Mouse (Mus musculus): ENCODE measurements around the gene Zfp598. TPM values are rescaled to one million over a fixed set of nuclear protein-coding genes. Genes with fewer than 3 reads are reported as not detected.
A peak's percentile ranks its signal among the peaks of the same experiment; 100 is the strongest.

The Zfp598 gene
- total and polyA plus RNA-seq, 2 experiments from 2014 or later = 16.4 to 40.0 TPM

- no peak for TF ChIP-seq CTCF (IDR thresholded peaks at IDR 0.05)
- no peak for ATAC-seq (ENCODE audit: low FRiP score)
- peak overlapping the region; percentile 26; the same call in 1 of the 2 replicates for H3K27ac ChIP-seq (ENCODE audit: low read depth, low read length)
- no peak overlapping the region for H3K4me2 ChIP-seq (ENCODE audit: low read depth, low read length, poor library complexity, severe bottlenecking)
- DNase-seq (ENCODE audit: low spot score) = no peak
- no peak overlapping the region for H3K4me3 ChIP-seq (ENCODE audit: low read depth, low read length)
- peaks cover 34% of the 10 kb centered on the region for H3K36me3 ChIP-seq (ENCODE audit: insufficient read depth, low read length)
- no peaks in the 10 kb centered on the region for H3K27me3 ChIP-seq (ENCODE audit: insufficient read depth, low read length)
- 54% methylated on average over 7 of the region's 7 CpGs for WGBS
- H3K9me3 ChIP-seq (ENCODE audit: low read length) = no peaks in the 10 kb centered on the region
- peaks cover 4% of the 10 kb centered on the region; the same call in 1 of the 2 replicates for H3K4me1 ChIP-seq (ENCODE audit: insufficient read depth, low read length)
- peak overlapping the region; percentile 24; the same call in 1 of the 2 replicates for H3K9ac ChIP-seq (replicated peaks; ENCODE audit: low read length, poor library complexity, severe bottlenecking)
Measured at GRCm38 (mm10) chr17:24644030-24644715, 25.3 kb upstream of the Zfp598 start.

GRCm38 (mm10) chr17:24644875-24645721, 24.4 kb upstream of the Zfp598 start:
- no peaks in the 10 kb centered on the region for H3K27me3 ChIP-seq (ENCODE audit: insufficient read depth, low read length)
- H3K4me3 ChIP-seq (ENCODE audit: low read depth, low read length) = no peak overlapping the region
- peaks cover 4% of the 10 kb centered on the region; the same call in 1 of the 2 replicates for H3K4me1 ChIP-seq (ENCODE audit: insufficient read depth, low read length)
- no peak overlapping the region for H3K9ac ChIP-seq (replicated peaks; ENCODE audit: low read length, poor library complexity, severe bottlenecking)
- TF ChIP-seq CTCF (IDR thresholded peaks at IDR 0.05) = no peak
- 0 out of 2 replicates have a peak overlapping the region, but pooled peaks have one; percentile 26 for H3K27ac ChIP-seq (ENCODE audit: low read depth, low read length)
- peaks cover 24% of the 10 kb centered on the region for H3K36me3 ChIP-seq (ENCODE audit: insufficient read depth, low read length)
- no peak overlapping the region for H3K4me2 ChIP-seq (ENCODE audit: low read depth, low read length, poor library complexity, severe bottlenecking)
- DNase-seq (ENCODE audit: low spot score) (no peak), ATAC-seq (ENCODE audit: low FRiP score) (no peak)
- 87% methylated on average over 9 of the region's 9 CpGs for WGBS
- H3K9me3 ChIP-seq (ENCODE audit: low read length) = no peaks in the 10 kb centered on the region

- peaks cover 16% of the 10 kb centered on the region for H3K36me3 ChIP-seq (ENCODE audit: insufficient read depth, low read length)
- no peak for DNase-seq (ENCODE audit: low spot score)
- H3K27ac ChIP-seq (ENCODE audit: low read depth, low read length) = no peak overlapping the region
- no peak overlapping the region for H3K4me3 ChIP-seq (ENCODE audit: low read depth, low read length)
- no peak for ATAC-seq (ENCODE audit: low FRiP score)
- peaks cover 9% of the 10 kb centered on the region for H3K4me1 ChIP-seq (ENCODE audit: insufficient read depth, low read length)
- no peak for TF ChIP-seq CTCF (IDR thresholded peaks at IDR 0.05)
- no peak overlapping the region for H3K4me2 ChIP-seq (ENCODE audit: low read depth, low read length, poor library complexity, severe bottlenecking)
- no peaks in the 10 kb centered on the region for H3K9me3 ChIP-seq (ENCODE audit: low read length)
- no peaks in the 10 kb centered on the region for H3K27me3 ChIP-seq (ENCODE audit: insufficient read depth, low read length)
- 84% methylated on average over 3 of the region's 3 CpGs for WGBS
- no peak overlapping the region for H3K9ac ChIP-seq (replicated peaks; ENCODE audit: low read length, poor library complexity, severe bottlenecking)
Measured at GRCm38 (mm10) chr17:24645916-24646315, 23.6 kb upstream of the Zfp598 start.

- Histone ChIP-seq H3K9me3 (ENCODE audit: low read length) (no peaks in the 10 kb centered on the region), H3K9ac (replicated peaks; ENCODE audit: low read length, poor library complexity, severe bottlenecking) (no peak overlapping the region), H3K4me1 (ENCODE audit: insufficient read depth, low read length) (peaks cover 9% of the 10 kb centered on the region), H3K27ac (ENCODE audit: low read depth, low read length) (no peak overlapping the region), H3K27me3 (ENCODE audit: insufficient read depth, low read length) (no peaks in the 10 kb centered on the region), H3K4me3 (ENCODE audit: low read depth, low read length) (no peak overlapping the region), H3K36me3 (ENCODE audit: insufficient read depth, low read length) (peaks cover 15% of the 10 kb centered on the region), H3K4me2 (ENCODE audit: low read depth, low read length, poor library complexity, severe bottlenecking) (no peak overlapping the region)
- no peak for TF ChIP-seq CTCF (IDR thresholded peaks at IDR 0.05)
- ATAC-seq (ENCODE audit: low FRiP score) = no peak
- 80% methylated on average over 4 of the region's 4 CpGs for WGBS
- no peak for DNase-seq (ENCODE audit: low spot score)
Measured at GRCm38 (mm10) chr17:24646381-24646780, 23.1 kb upstream of the Zfp598 start.

GRCm38 (mm10) chr17:24647493-24647892, 22.0 kb upstream of the Zfp598 start:
- DNase-seq (ENCODE audit: low spot score) (no peak), ATAC-seq (ENCODE audit: low FRiP score) (no peak)
- Histone ChIP-seq H3K4me2 (ENCODE audit: low read depth, low read length, poor library complexity, severe bottlenecking) (no peak overlapping the region), H3K4me3 (ENCODE audit: low read depth, low read length) (no peak overlapping the region), H3K9ac (replicated peaks; ENCODE audit: low read length, poor library complexity, severe bottlenecking) (no peak overlapping the region), H3K27ac (ENCODE audit: low read depth, low read length) (no peak overlapping the region), H3K9me3 (ENCODE audit: low read length) (no peaks in the 10 kb centered on the region), H3K4me1 (ENCODE audit: insufficient read depth, low read length) (peaks cover 9% of the 10 kb centered on the region), H3K27me3 (ENCODE audit: insufficient read depth, low read length) (no peaks in the 10 kb centered on the region), H3K36me3 (ENCODE audit: insufficient read depth, low read length) (peaks cover 10% of the 10 kb centered on the region; the same call in 1 of the 2 replicates)
- 79% methylated on average over 11 of the region's 11 CpGs for WGBS
- no peak for TF ChIP-seq CTCF (IDR thresholded peaks at IDR 0.05)
